Mouse (Mus musculus) embryo, embryonic 11 days (tissue): ENCODE results near the gene Man1c1.
A peak's percentile ranks its signal among the peaks of the same experiment; 100 is the strongest.

Experiments used
- DNase-seq: peaks from one replicate; pipeline ENCODE4 v3.0.0-alpha.2; 2015

The Man1c1 gene

DNA sequence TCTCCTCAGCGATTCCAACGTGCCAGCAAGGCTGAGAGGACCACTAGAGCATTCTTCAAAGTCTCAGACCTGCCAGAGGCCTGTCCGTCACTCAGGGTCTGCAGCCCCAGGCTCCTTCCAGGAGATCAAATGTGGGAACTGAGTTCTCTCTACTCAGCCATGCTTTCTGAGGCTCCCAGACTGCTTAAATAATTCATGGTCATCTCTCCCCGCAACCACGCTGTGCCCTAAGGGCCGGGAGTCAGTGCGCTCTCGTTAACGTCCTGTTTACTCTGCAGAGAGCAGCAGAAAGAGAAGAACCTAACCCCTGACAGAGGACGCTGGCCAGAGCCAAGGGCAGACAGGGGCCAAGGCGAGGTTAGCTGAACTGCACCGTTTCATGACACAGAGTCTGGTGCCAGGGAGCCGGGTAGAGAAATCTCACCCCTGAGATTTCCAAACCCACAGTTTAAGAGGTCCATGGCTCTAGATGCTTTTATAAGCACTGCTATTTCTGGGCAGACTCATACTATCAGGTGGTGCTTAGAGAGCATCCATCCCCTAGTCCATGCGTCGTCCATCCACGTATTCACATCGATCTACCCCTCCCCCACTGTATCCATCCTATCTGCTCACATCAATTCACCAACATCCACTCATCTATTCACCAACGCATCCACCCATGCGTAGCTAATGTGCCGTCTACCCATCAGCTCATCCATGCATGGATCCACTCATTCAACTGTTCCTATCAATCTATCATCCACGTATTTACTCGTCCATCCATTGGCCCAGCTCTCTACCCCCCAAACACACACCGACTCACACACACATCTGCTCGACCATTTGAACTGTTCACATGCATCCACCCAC lies 131.4 kb downstream of the Man1c1 start:
- DNase-seq: no peak

DNA sequence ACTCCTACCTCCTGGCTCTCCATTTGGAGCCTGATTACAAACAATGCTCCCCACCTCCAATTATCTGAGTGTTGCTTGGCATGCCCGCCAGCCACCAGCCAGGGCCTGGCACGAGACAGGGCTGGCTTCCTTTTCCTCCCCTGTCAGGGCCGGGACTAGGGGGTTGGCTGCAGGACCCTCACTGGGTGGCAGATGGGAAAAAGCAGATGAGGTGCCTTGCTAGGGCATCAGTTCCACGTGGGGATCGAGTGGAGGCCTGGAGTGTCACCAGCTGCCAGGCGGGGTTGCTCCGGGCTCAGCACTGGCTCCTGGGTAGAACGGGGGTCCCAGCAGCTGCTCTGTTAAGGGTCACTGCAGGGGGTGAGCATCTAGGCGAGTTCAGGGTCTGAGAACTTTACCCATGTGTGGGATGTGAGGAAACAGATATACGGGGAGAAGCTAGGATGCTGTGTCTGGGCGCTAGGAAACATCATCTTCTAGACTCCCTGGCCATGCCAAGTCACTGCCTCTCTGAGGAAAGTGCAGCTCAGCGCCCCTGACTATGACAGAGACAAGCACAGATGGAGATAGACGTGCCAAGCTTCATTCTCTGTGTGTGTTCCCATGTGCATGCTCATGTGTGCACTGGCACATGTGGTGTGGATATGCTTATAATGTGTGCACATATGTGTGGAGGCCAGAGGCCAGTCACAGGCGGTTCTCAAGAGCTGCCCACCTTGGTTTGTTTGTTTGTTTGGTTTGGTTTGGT lies 133.2 kb downstream of the Man1c1 start:
- no peak for DNase-seq

DNA sequence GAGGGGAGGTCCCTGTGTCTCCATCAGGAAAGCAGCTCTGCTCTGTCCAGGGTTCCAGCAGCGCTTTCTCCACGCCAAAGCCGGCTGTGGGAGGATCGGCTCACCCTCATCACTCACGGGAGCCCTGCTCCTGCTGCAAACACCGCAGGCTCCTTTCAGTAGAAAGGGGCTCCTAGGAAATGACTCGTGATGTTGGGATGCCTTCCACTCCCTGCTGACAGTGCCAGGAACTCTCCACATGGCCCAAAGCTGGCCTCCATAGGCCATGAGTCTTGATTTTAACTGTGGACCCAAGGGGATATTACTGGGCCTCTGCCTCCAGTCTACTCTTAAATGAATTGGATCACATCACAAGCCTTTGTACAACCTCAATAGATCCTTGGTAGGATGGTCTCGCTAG lies 134.3 kb downstream of the Man1c1 start:
- DNase-seq: no peak

DNA sequence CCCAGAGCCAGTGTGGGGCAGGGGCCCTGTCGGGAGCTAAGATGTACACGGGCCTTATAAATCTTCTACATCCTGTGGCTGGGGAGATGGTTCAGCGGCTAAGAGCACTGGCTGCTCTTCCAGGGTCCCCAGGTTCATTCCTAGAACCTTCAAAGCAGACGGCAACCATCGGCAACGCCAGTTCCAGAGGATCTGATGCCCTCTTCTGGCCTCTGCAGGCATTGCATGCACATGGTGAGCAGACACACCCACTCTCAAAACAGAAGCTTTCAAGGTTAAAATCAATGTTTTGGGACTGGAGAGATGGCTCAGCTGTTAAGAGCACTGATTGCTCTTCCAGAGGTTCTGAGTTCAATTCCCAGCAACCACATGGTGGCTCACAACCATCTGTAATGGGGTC lies 134.9 kb downstream of the Man1c1 start:
- DNase-seq: no peak

DNA sequence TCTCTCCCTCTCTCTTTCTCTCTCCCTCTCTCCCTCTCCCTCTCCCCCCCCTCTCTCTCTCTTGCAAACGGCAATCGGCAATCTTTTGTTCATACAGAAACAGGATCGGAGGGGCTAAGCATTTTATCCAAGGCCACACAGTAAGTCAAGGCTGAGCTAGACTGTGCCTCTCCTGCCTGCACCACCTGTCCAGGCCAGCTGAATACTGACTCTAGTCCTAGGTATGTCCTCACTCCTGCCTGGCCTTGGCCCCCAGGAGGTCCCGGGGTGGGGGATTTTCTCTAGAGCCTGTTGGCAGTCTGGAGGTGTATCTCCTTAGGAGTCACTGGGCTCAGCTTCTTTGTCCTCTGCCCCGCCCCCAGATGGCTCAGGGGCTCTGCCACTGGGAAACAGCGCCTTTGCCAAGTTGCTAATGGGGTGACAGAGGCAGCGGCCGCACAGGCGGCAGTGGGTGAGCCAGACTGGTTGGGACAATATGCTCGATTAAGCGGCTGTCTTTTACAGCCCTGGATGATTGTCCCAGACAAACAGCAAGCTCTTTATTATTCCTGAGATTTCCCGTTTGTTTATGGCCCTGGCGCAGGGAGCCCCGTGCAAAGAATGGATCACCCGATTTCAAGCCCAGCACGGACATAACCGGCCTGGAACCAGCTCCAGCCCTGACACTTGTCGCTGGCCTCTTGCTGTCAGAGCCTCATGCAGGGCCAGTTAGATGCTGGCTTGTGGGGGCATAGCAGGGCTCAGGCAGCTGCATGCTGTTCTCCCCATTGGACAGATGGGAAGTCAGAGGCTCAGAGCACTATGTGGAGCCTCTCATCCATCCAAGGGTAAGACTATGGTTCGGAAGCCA lies 136.5 kb downstream of the Man1c1 start:
- peak; percentile 26 for DNase-seq

DNA sequence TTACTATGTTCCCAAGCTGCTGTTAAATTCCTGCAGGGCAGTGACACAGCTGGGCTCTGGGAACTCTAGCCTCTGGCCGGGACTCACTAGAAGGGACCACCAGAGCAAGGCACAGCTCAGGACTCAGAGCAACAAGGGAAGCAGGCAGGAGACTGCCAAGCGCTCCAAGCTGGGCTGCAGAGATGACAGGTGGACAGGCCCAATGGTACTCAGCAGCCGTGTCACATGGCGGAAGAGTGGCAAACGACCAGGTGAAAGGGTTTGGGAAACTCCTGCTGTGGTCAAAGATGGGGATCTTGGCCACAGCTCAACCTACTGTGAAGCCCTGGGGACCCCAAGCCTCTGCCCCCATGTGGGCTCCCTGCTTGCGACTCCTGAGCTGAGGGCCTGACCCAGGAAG lies 140.0 kb downstream of the Man1c1 start:
- no peak for DNase-seq

DNA sequence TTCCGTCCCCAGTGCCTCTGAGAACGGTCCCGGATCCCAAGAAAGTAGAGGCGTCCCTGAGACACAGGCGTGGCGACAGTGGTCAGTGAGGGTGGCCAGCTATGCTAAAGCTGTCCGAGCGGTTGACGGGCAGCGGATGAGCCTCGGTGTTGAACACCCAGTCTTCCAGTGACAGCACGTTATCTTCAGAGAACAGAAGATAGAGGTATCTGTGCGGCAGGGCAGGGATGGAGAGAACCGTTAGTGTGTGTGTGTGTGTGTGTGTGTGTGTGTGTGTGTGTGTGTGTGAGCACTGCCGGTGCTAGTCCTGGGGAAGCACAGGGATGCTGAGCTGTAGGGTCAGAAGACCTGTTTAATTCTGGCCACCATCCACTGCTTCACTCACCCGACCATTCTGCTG lies 140.5 kb downstream of the Man1c1 start:
- DNase-seq: no peak

DNA sequence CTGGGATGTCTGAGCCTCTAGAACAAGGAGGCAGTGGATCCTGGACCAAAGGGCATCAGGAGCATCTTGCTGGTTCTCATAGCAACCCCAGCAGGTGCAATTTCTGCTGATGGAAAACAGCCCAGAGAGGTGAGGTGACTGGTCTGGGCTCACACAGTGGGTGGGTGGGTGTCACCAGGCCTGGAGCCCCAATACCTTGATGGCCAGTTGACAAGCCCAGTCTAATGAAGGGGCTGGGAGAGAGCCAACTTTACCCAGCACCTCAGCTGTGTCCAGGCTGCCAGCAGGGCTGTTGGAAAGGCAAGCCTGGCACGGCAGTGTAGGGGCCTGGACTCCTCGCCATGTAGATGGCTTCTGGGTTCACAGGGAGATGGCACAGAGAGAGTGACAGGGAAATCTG lies 142.1 kb downstream of the Man1c1 start:
- DNase-seq: no peak

DNA sequence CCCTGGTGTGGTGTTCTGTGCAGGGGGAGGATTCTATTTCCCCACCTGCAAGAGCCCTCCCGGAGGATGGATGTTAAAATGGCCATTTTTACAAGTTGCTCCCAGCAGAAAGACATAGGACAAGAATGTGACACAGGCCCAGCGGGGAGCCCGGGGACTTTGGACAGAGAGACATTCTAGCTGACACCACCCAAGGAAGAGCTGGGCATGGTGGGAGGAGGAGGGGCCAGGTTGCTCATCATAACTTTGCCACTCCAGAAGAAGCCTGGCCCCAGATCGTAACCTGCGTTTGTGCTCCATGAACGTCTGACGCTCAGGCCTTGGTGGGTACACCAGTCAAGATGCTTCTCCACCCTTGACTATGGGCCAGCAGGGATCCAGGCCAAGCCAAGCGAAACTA lies 143.4 kb downstream of the Man1c1 start:
- DNase-seq: no peak

DNA sequence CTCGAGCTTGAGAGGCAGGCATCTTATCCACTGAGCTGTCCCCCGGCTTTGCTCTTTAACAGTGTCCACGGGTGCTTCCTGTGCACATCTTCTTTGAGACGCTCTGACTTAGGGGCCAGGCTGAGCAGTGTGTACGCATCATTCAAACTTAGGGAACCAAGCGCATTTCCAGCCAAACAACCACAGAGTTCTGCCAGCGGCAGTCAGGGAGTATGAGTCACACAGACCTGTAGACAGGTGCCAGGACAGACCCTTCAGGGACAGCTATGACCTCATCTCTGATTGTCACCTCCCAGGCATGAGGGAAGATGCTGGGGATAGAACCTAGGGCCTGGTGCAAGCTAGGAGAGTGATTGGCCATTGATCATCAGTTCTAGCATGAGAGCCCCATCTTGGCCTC lies 144.9 kb downstream of the Man1c1 start:
- no peak for DNase-seq

DNA sequence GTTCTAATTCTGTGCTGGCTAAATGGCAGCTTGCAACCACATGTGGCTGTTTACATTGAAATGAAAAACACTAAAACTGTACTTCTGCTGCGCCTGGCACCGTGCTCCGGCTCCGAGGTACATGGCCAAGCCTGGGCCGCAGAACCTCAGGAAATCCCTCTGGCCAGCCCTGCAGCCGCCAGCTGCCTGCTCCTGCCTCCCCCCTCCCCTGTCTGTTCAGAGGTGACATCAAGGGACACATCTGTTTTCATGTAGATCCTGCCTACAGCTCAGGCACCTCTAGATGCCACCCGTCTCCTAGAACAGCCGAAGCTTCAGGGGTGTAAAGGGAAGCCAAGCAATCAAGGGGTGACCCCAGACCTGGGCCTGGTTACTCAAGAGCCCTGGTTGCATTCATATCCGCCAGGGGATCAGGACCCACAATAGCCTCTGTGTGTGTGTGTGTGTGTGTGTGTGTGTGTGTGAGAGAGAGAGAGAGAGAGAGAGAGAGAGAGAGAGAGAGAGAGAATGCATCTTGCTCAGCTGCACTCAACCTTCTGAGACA lies 145.4 kb downstream of the Man1c1 start:
- DNase-seq: no peak

DNA sequence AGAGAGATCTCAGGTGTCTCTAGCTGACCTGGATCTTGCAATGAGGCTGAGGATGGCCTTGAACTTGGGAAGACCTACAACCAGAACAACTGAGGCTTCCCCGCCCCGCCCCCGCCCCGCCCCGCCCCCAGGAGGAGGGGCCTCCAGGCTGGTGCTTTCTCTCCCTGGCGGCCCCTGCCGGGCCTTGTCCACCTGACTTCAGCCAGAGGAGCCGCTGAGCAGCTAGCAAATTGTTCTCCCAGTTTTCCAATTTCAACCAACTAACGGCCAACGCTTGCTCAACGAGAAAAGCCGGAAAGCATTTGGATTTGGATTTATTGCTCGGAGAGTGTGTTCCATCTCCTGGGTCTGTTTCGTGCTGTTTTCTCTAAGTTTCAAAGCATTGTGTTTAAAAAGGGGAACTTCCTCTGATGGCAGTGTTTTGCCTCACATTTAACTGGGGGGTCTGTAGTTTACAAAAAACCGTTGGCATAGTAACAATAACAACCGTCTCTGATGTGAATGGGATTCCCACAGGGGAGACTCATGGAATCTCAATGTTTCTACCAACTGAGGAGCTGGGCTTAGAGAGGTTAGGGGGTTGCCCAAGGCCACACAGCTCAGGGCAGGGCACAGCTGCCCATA lies 146.4 kb downstream of the Man1c1 start:
- DNase-seq: peak; percentile 63

DNA sequence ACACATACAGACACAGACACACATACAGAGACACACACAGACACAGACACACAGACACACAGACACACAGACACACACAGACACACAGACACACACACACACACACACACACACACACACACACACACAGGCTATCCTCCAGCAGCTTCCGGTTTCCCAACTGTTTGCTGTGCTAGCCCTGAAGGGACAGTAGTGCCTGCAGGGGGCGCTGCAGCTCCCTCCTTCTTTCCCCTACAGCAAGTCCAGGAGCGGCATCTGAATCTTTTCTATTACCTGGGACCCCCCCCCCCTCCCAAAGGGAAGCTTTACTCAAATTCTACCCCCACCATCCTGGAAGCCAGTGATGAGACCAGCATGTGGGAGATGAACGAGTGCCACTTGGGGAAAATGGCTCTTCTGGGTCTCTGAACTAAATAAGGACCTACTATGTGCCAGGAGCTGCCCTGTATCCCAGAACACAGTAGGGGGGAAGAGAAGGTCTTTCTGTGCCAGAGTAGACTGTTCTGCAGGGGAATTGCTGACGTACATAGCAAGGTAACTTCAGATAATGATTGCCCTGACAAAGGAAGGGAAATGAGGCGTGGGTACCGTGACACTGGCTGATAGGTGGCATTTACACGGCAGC lies 148.0 kb downstream of the Man1c1 start:
- DNase-seq: no peak

DNA sequence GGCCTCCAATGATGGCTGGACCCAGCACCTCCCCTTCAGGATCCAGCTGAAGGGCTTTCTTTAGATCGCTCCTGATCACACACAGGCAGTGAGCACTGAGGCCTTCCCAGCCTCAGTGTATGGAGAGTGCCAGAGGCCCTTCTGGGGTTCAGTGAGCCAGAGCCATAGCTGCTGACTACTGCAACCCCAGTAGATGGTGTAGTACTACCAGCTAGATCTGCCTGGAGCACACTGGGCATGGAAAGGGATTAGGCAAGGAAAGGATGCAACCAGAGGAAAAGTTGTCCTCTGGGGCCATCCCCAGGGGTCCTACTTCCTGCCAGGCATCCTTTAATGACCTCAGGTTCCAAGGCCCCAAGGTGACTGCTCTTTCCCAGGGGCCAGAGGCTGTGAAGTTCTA lies 150.5 kb downstream of the Man1c1 start:
- DNase-seq: no peak

DNA sequence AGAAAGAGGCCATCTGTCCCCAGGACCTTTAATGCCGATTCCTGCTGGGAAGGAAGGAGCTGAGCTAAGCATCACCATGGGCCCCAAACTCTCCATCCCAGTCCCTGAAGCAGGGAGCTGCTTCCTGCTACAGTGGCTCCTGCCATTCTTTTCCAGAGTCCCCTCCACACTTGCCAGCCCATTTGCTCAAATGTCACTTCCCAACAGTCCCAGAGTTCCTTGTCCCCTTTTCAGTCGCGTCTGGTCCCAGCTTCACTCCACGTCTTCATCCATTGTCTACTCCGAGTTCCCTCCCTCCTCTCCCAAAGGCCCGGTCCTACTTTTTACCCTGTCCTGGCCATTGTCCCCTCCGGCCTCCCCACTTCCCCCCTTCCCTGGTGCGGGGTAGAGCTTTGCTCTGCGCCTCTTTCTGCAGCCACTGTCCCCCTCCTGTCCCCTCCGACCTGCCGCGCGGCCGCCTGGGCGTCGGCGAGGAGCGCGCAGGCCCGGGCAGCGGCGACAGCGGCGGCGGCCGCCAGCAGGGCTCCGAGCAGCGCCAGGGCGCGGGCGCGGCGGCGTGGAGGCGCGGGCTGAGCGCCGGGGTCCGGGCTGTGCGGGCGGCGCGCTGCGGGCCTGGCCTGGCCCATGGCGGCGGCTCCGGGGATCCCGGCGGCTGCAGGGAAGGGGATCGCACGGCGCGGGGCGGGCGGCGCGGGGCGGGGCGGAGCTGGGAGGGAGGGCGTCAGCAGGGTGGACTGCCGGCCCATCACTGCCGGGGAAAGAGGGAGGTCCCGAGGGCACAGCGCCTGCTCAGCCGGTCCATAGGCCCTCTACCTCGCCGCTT lies 152.4 kb downstream of the Man1c1 start, which contains the start of gene Selenon:
Selenon (minus strand) TSS at position 673 of the 823 bp plus-strand sequence.
- peak; percentile 78 for DNase-seq

DNA sequence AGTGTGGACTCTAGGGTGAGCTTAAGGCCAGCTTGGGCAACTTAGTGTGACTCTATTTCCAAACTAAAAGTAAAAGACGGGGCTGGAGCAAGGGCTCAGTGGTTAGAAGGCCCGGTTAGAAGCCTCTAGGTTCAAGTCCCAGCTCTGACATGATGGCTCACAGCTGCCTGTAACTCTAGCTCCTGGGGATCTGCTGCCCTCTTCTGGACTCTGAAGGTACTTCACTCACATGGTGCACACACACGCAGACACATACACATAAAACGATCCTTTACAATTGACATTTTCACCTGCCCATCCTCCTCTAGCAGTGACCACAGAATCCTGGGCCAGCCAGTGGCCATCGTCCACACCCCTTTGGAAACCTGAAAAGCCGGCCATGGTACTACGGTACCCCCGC lies 154.2 kb downstream of the Man1c1 start:
- no peak for DNase-seq

DNA sequence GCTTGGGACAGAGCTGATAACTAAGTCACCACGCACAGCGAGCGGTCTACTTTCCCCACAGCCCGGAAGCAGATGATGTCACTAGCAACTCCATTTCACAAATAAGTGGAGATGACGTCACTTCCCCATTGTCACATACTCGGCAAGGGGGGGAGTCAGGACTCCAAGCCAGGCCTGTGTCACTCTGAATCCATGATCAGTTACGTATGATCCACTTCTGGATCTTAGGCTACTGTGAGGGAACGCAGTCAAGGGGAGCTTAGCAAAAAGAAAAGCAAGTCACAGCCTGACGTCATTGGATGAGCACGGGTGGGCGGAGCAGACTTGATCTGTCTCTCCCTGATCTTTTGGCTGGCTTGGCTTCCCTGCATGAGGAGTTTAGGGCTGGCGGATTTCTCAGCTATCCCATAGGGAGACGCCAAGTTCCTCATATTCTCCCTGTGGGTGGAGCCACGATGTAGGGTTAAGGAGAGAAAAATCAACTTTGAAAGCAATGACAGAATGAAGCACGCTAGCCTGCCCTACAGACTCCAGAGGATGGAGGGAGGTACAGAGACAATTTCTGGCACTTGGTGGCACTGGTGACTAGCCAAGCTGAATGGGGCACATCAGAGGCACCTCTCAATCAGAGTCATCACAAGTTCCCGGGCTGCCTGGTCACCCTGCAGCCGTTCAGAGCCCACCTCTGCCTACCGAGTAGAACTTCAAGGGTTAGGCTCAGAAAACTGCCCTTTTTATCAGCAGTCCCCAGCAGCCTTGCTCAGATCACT lies 155.7 kb downstream of the Man1c1 start:
- DNase-seq: no peak

DNA sequence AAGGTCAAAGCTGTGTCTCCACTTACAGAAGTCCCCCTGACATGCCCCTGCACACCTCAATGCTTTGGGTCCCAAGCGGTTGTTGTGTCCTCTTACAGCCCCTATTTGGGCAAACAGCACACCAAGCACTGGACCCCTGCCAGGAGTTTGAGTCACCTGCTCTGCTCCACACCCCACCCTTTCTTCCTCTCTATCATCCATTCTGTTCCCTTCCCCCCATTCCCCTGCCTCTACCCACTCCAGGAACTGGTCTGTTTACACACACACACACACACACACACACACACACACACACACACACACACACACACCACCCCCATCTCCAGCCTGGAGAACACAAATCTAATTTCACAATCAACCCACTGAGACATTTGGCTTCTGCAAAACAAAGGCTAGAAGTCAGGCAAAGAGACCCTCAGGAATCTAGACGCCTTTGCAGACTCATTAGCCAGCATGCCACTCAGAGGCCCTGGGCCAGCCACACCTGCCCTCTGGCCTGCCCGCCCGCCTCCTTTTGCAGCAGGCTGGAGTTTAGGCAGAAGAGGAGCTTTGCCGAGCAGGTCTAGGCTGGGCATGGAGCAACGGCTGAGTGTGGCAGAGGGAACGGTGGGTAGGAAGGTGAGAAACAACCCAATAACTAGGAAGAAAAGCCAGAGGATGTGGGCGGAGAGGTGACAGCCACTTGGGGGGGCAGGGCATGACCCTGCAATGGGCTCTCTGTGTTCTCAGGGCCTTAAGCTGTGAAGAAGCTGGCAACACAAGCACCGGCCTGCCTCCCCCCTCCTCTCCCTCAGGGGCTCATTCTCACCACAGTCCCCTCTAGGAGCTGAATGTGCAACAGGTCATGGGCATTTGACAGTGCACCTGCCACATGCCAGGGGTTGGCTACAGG lies 157.0 kb downstream of the Man1c1 start:
- no peak for DNase-seq

DNA sequence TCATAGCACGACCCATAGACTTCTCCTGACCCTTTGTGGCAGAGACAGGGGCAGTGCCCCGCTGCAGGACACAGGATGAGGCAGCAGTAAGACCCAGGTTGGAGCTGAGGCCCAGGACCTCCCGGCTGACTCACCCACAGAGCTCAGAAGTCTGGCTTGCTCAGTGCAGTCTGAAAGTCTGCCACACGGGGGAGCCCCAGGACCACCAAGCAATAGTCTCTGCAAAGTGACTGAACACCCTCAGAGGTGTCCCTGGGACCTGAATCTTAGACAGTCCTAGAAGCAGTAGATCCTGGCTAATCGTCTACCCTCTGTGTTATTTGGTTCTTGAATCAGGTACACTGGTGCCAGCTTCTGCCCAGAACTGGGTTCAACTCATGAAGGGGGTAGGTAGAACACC lies 160.8 kb downstream of the Man1c1 start:
- DNase-seq: peak; percentile 85
